Mouse (Mus musculus) frontal cortex, postnatal 25 days (tissue): Measurements from ENCODE around the gene Stat4.

ENCODE experiments used
- DNase-seq, 2 experiments: peaks; one replicate each; pipeline ENCODE4 v3.0.0; 2022; ENCODE audit warnings: low spot score in 2 of 2

The Stat4 gene

DNA sequence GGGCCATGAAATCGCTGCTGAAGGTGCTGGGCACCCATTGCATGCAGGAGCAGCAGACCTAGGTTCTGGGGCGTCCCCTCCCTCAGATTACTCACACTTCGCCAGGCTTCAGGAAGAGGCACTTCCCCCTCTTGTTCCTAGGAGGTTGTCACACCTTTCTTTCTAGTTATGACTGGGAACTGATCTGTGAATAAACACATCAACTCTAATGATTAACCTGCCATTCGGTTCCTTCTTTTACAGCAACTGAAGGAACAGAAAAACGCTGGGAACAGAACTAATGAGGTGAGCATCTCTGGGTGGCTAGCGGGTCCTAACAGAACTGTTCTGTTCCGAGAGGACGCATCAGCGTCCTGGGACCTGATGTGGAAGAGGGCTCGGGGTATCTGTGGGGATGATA lies 158.0 kb downstream of the Stat4 start:
- no peak for DNase-seq

DNA sequence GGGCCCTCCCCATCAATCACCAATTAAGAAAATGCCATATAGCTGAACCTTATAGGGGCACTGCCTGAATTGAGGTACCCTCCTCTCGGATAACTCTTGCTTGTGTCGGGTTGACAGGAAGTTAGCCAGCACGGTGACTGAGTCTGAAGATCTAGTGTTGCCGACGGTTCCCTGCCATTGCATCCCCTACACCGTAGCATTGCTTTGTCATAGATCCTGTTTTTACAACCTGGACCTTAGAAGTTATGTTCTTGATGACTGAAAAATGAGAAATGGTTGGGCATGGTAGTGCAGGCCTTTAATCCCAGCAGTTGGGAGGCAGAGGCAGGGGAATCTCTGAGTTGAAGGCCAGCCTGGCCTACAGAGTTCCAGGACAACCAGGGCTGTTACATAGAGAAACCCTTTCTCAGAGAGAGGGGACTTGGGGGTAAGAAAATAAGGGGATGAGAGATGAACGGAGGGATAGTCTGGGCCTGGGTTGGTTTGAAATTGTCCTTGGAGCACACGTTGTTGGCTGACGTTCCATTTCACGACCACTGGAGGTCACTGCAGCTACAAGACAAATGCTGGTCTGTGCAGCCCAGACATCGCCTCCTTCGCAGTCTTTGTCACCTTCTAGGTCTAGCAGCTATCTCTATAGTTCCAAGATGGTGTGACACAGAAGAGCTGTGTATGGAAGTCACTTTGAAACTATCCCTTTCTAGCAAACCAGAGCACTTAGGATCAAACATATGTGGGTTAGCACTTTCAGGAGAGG lies 159.4 kb downstream of the Stat4 start:
- DNase-seq: peak in 1 of 2 experiments; percentile 44

DNA sequence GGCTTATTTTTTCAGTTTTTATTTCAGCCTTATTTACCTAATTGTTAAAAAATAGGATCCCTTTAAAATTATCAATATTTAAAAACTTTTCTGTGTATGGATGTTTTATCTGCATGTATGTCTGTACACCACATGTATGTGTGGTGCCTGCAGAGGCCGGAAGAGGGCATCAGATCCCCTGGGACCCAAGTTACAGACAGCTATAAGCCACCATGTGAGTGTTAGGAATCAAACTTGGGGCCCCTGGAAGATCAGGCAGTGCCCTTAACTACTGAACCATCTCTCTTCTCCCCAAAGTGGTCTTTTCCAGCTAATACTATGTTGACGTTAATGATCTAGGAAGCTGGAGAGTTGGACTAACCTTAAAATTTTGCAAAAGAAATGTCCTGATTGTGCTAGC lies 160.5 kb downstream of the Stat4 start:
- DNase-seq: no peak

DNA sequence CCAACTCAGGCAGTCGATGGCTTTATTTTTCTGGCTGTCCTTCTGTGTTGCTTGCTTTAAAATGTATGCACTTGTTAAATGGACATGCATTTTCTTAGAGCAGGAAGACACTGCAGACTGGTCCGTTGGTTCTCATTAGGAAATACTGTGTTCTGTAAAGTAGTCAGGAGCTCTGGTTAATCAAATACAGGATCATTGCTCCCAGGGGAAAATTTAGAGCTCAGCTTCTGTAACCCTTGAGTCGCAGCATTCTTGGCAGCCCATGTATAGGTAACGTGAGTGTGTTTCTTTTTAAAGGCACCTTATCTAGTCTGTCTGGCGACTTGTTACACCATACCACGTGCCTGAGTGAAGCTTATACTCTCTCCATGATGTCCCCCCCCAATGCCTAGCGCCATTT lies 161.2 kb downstream of the Stat4 start:
- DNase-seq: no peak

DNA sequence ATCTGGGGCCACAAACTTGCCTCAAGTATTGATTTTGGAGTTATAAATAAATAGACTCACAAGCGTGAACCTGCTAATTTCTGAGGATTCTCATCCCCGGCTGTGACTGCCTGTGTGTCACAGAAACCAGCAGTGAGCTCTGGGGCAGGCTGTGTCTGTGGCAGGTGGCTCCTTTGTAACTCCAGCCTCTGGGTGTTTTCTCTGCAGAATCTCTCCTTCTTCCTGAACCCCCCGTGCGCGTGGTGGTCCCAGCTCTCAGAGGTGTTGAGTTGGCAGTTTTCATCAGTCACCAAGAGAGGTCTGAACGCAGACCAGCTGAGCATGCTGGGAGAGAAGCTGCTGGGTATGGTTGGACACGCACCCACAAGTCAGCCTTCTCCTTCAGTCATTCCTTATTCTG lies 161.7 kb downstream of the Stat4 start:
- DNase-seq: no peak

DNA sequence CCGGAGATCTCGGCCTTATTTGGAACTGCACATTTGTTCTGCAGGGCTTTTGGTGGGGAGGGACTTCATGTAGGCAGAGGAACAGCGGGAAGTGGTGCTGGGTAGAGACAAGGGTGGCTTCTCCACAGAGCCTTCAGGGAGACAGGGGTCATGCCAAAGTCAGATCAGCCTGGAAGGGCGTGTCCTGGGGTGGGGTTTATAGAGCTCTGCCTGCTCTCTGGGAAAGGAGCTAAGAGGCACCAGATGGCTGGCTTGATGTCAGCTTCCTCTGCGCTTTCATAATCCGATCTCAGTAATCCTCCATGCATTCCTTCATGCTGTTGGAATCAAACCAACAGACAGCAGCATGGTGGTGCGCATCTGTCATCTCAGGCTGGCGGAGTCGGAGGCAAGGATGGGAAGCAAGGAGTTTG lies 163.0 kb downstream of the Stat4 start:
- DNase-seq: no peak

DNA sequence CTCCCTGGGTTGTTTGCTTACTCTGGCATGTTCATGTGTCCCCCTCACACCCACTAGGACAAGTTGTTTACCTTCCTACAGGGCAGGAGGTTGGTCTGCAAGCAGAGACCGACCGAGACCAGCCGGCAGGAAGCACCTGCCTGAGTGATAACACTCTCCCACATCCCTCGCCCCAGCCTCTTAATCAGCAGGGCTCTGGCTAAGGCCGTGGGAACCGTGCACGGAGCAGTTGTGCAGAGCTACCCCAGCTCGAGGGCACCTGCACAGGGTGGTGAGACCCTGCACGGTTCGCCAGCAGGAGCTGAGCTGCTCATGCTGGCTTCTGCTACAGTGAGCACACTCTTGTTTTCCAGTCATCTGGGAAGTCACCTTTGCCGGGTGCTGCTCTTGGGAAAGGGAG lies 163.7 kb downstream of the Stat4 start:
- DNase-seq: no peak

DNA sequence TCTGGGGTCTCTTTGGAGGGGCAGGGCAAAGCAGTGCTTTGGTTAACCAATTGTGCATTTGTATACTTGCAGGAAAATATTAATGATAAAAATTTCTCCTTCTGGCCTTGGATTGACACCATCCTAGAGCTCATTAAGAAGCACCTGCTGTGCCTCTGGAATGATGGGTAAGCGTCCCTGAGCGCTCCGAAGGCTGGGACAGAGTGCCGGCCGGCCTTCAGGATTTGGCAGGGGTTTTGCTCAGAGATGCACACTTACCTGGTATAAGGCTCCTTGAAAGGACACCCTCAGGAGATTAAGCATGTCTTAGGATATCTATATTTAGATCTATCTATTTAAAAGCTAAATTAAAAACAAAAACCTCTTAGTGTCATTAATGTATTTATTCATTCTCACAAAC lies 164.2 kb downstream of the Stat4 start:
- no peak for DNase-seq

DNA sequence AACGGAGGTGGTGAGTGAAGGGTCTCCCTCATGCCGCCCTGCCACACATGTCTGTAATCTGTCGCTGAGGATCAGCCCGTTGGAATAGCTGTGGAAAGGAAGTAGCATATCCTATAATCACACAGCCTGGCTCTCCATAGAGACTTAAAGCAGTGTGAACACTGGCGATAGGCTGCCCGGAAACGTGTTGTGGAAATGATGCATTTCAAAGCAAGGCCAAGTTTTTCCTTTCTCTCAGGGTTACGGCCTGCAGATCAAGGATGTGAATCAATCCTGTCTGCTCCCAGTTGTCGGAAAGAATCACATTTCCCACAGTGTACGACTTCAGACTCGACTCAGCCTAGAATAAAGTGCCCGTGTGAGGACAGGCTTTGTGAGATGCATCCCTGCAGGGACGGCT lies 165.4 kb downstream of the Stat4 start:
- DNase-seq: no peak

DNA sequence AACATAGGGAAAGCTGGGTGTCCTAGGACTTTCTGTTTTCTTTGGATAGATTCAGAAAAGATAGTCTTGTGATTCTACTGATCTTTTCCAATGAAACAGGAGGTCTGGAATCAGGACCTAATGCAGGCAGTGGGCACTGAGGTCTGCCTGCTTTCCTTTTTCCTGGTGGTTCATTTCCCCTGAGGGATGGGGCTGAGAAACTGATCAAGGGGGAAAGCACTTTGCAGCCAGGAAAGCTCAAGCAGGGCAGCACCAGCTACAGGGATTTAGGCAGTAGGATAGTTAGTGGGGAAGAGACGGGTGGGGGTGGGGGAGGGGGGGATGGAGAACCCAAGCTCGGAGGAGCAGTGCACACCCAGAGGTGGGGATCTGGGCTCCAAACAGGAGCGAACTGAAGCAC lies 166.0 kb downstream of the Stat4 start:
- no peak for DNase-seq

DNA sequence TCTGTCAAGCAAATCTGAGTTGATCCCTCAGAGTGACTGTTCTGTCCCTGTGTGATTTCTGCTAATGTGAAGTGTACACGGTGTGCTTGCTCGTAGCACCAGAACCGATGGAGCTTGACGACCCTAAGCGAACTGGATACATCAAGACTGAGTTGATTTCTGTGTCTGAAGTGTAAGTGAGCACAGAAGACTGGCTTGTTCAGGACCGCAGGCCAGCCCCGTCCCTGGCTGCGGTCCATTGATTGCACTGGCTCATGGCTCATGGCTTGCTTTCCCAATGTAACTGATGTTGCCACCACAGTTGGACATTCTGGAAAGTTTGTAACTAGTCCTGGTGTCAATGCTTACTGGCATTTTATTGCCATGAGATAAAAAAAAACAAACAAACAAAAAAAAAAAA lies 167.9 kb downstream of the Stat4 start:
- no peak for DNase-seq

DNA sequence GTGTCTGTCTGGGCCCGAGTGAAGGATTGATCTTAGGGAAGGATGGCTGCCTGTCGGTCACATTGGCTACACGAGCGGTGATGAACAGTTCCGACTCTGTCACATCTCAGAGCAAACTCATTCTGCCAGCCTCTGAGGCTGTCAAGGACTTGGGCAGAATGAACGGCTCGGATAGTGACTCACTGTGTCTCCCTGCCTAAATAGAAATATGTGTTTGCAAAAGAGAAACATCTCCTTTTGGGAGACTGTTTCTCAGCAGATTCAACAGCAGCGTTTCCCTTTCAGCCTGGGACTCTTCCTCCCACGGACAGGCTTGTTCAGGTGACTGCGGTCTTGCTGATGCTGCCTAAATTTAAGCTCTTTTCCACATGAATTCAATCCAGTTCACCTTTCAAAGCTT lies 169.4 kb downstream of the Stat4 start:
- no peak for DNase-seq
